Mouse (Mus musculus) liver, postnatal 0 days (tissue): ENCODE measurements around the gene Akap17b. TPM values are rescaled to one million over a fixed set of nuclear protein-coding genes. Genes with fewer than 3 reads are reported as not detected.

Experiments
- ATAC-seq: fragments of 200-750 bp; cut with Nextera tagmentation; 2 replicates; pipeline ENCODE4 v1.8.0; 2017; ENCODE audit warnings: mild to moderate bottlenecking, moderate library complexity
- DNase-seq: peaks from one replicate; pipeline ENCODE4 v3.0.0-alpha.2; 2016
- H3K27ac ChIP-seq: fragments of 300-500 bp; sonication (generic); 2 replicates; pipeline ENCODE4 v1.5.1; 2014; ENCODE audit warnings: antibody characterized with exemption, moderate library complexity, mild to moderate bottlenecking, low read depth
- H3K27me3 ChIP-seq: fragments of 300-500 bp; sonication (generic); 2 replicates; pipeline ENCODE4 v1.6.1; 2014; ENCODE audit warnings: low read length, control low read depth, mixed read lengths; ENCODE audit not compliant: insufficient read depth
- H3K36me3 ChIP-seq: fragments of 300-500 bp; sonication (generic); replicated peaks from 2 replicates; pipeline ENCODE4 v1.6.1; 2014; ENCODE audit warnings: mild to moderate bottlenecking, control low read depth, low read length, moderate library complexity, mixed read lengths; ENCODE audit not compliant: insufficient read depth
- H3K4me1 ChIP-seq: fragments of 300-500 bp; sonication (generic); 2 replicates; pipeline ENCODE4 v1.6.1; 2014; ENCODE audit warnings: antibody characterized with exemption, mild to moderate bottlenecking, control low read depth; ENCODE audit not compliant: insufficient read depth
- H3K4me2 ChIP-seq: fragments of 300-500 bp; sonication (generic); 2 replicates; pipeline ENCODE4 v1.6.1; 2014; ENCODE audit warnings: low read depth, mild to moderate bottlenecking, low read length, moderate library complexity, mixed read lengths
- H3K4me3 ChIP-seq: fragments of 300-500 bp; sonication (generic); 2 replicates; pipeline ENCODE4 v1.5.1; 2014; ENCODE audit warnings: low read depth, low read length
- H3K9ac ChIP-seq: fragments of 300-500 bp; sonication (generic); replicated peaks from 2 replicates; pipeline ENCODE4 v1.6.1; 2014; ENCODE audit warnings: mild to moderate bottlenecking, moderate library complexity
- H3K9me3 ChIP-seq: fragments of 300-500 bp; sonication (generic); 2 replicates; pipeline ENCODE4 v1.6.1; 2016; ENCODE audit warnings: mild to moderate bottlenecking, control low read depth, low read length, mixed read lengths
- CTCF ChIP-seq: sonication (generic); IDR thresholded peaks from 2 replicates; pipeline ENCODE4 v1.5.1; 2016; ENCODE audit warnings: antibody characterized with exemption, low read depth
- EP300 ChIP-seq: IDR thresholded peaks from 2 replicates; pipeline ENCODE4 v1.6.1; 2016; ENCODE audit warnings: antibody characterized with exemption, low read depth, mild to moderate bottlenecking
- WGBS: fragments of 180-500 bp; shearing (Covaris S2); extraction: QIAGEN DNeasy Blood & Tissue Kit; methylation state at CpG from one replicate; pipeline ENCODE4 v1.1.7; 2014; ENCODE audit not compliant: insufficient replicate concordance; 5-methylcytosine and 5-hydroxymethylcytosine counted together
- polyA plus RNA-seq: library from polyadenylated mRNA; unstranded; fragments of >200 nt; fragmentation: Nextera tagmentation; extraction: Ambion mirVana; gene quantifications from 2 replicates; pipeline ENCODE4 v1.2.1, GENCODE M21; 2015

Gene Akap17b
- polyA plus RNA-seq, 1 experiment from 2014 or later: 0.51 TPM

GRCm38 (mm10) chrX:36560170-36560569 is 85.0 kb downstream of the Akap17b start:
- no peak for ATAC-seq
- no peak for DNase-seq

More at GRCm38 (mm10) chrX:36560170-36560569, 85.0 kb downstream of the Akap17b start:
- no peak overlapping the region for H3K27ac ChIP-seq
- no peak overlapping the region for H3K4me2 ChIP-seq
- TF ChIP-seq EP300: no peak
- no peak for TF ChIP-seq CTCF
- H3K9ac ChIP-seq: no peak overlapping the region
- no peaks in the 10 kb centered on the region for H3K36me3 ChIP-seq
- no peaks in the 10 kb centered on the region for H3K9me3 ChIP-seq
- H3K4me1 ChIP-seq: no peaks in the 10 kb centered on the region
- H3K4me3 ChIP-seq: no peak overlapping the region
- WGBS: 59% methylated on average over 4 of the region's 4 CpGs
- H3K27me3 ChIP-seq: no peaks in the 10 kb centered on the region

Other genes with a start within 250 kb of the Akap17b start
- gene Gm6268, start 244.1 kb downstream of the Akap17b start, polyA plus RNA-seq: not detected in 2 replicates
- not detected in 2 replicates for gene Gm14569, start 153.6 kb downstream of the Akap17b start, polyA plus RNA-seq
- 372 and 399 TPM in 2 replicates for gene Pgrmc1, start 47.2 kb downstream of the Akap17b start, polyA plus RNA-seq
- 0.41 and 0.69 TPM in 2 replicates for gene Slc25a43, start 98.3 kb upstream of the Akap17b start, polyA plus RNA-seq
- gene Slc25a5, start 150.3 kb upstream of the Akap17b start, polyA plus RNA-seq: 703 and 719 TPM in 2 replicates
- 92.5 and 94.9 TPM in 2 replicates for gene Ube2a, start 228.5 kb upstream of the Akap17b start, polyA plus RNA-seq
- 9.2 TPM in 2 replicates for gene C330007P06Rik, start 228.7 kb upstream of the Akap17b start, polyA plus RNA-seq